Mouse (Mus musculus) liver, embryonic 11.5 days (tissue): ENCODE measurements around the gene Rprd2. TPM values are rescaled to one million over a fixed set of nuclear protein-coding genes. Genes with fewer than 3 reads are reported as not detected.
A peak's percentile ranks its signal among the peaks of the same experiment; 100 is the strongest.

Experiments
- ATAC-seq: fragments of 200-750 bp; cut with Nextera tagmentation; replicated peaks from 2 replicates; pipeline ENCODE4 v1.8.0; 2017; ENCODE audit warnings: moderate number of reproducible peaks, mild to moderate bottlenecking, moderate TSS enrichment, moderate library complexity; ENCODE audit not compliant: low FRiP score
- DNase-seq: peaks from one replicate; pipeline ENCODE4 v3.0.0-alpha.2; 2017; ENCODE audit warnings: low spot score
- H3K27ac ChIP-seq: fragments of 300-500 bp; sonication (generic); 2 replicates; pipeline ENCODE4 v1.5.1; 2014; ENCODE audit warnings: mild to moderate bottlenecking, low read depth, low read length, control low read depth
- H3K27me3 ChIP-seq: fragments of 300-500 bp; sonication (generic); replicated peaks from 2 replicates; pipeline ENCODE4 v1.6.1; 2014; ENCODE audit warnings: low read length, mixed read lengths; ENCODE audit not compliant: control insufficient read depth, insufficient read depth
- H3K36me3 ChIP-seq: fragments of 300-500 bp; sonication (generic); 2 replicates; pipeline ENCODE4 v1.6.1; 2014; ENCODE audit warnings: mild to moderate bottlenecking, low read length, moderate library complexity, mixed read lengths; ENCODE audit not compliant: control insufficient read depth, insufficient read depth
- H3K4me1 ChIP-seq: fragments of 300-500 bp; sonication (generic); replicated peaks from 2 replicates; pipeline ENCODE4 v1.6.1; 2014; ENCODE audit warnings: low read length, mixed read lengths; ENCODE audit not compliant: control insufficient read depth, insufficient read depth
- H3K4me2 ChIP-seq: fragments of 300-500 bp; sonication (generic); 2 replicates; pipeline ENCODE4 v1.6.1; 2014; ENCODE audit warnings: mild to moderate bottlenecking, control low read depth, moderate library complexity
- H3K4me3 ChIP-seq: fragments of 300-500 bp; sonication (generic); 2 replicates; pipeline ENCODE4 v1.5.1; 2014; ENCODE audit warnings: low read depth, low read length, control low read depth
- H3K9ac ChIP-seq: fragments of 300-500 bp; sonication (generic); 2 replicates; pipeline ENCODE4 v1.6.1; 2014; ENCODE audit warnings: low read depth, low read length, control low read depth
- H3K9me3 ChIP-seq: fragments of 300-500 bp; sonication (generic); 2 replicates; pipeline ENCODE4 v1.6.1; 2016; ENCODE audit warnings: low read length, inconsistent platforms, mixed read lengths; ENCODE audit not compliant: control insufficient read depth
- WGBS: fragments of 180-500 bp; shearing (Covaris S2); extraction: QIAGEN DNeasy Blood & Tissue Kit; methylation state at CpG from one replicate; pipeline ENCODE4 v1.1.7; 2014; 5-methylcytosine and 5-hydroxymethylcytosine counted together
- polyA plus RNA-seq: library from polyadenylated mRNA; unstranded; fragments of >200 nt; fragmentation: Nextera tagmentation; extraction: Ambion mirVana; gene quantifications from 2 replicates; pipeline ENCODE4 v1.2.1, GENCODE M21; 2014

Rprd2 gene
- polyA plus RNA-seq = 18.8 and 18.9 TPM in 2 replicates

- ATAC-seq (peak; percentile 43), DNase-seq (peak; percentile 87)
- Histone ChIP-seq H3K9ac (peak within 1 kb of the TSS; percentile 99), H3K36me3 (no peaks in the 10 kb centered on the region; the same call in 1 of the 2 replicates), H3K27me3 (no peaks in the 10 kb centered on the region), H3K27ac (peak within 1 kb of the TSS; percentile 100), H3K9me3 (no peaks in the 10 kb centered on the region), H3K4me1 (peaks cover 15% of the 10 kb centered on the region), H3K4me2 (peak within 1 kb of the TSS; percentile 78), H3K4me3 (peak within 1 kb of the TSS; percentile 89)
- 0% methylated on average over 60 of the region's 60 CpGs for WGBS
These were observed at the start of gene Rprd2 for GRCm38 (mm10) chr3:95818571-95819288. Gene Rprd2 (minus strand): TSS chr3:95818863.

- ATAC-seq (no peak), DNase-seq (no peak)
- no peak overlapping the region for H3K4me2 ChIP-seq
- peaks cover 23% of the 10 kb centered on the region for H3K36me3 ChIP-seq
- no peaks in the 10 kb centered on the region for H3K9me3 ChIP-seq
- H3K27me3 ChIP-seq = no peaks in the 10 kb centered on the region
- H3K27ac ChIP-seq = no peak overlapping the region
- peaks cover 10% of the 10 kb centered on the region for H3K4me1 ChIP-seq
- H3K9ac ChIP-seq = no peak overlapping the region
- WGBS = 94% methylated on average over 2 of the region's 2 CpGs
- no peak overlapping the region for H3K4me3 ChIP-seq
These were observed 48.7 kb upstream of the Rprd2 start for GRCm38 (mm10) chr3:95867408-95867807.

GRCm38 (mm10) chr3:95866071-95866470 lies 47.4 kb upstream of the Rprd2 start:
- H3K27me3 ChIP-seq = no peaks in the 10 kb centered on the region
- no peak overlapping the region for H3K9ac ChIP-seq
- ATAC-seq (no peak), DNase-seq (no peak)
- H3K4me2 ChIP-seq = no peak overlapping the region
- no peak overlapping the region for H3K27ac ChIP-seq
- peaks cover 23% of the 10 kb centered on the region for H3K36me3 ChIP-seq
- no peak overlapping the region for H3K4me3 ChIP-seq
- WGBS = 84% methylated on average over 5 of the region's 5 CpGs
- no peaks in the 10 kb centered on the region for H3K9me3 ChIP-seq
- peaks cover 6% of the 10 kb centered on the region for H3K4me1 ChIP-seq

- Histone ChIP-seq H3K4me1 (peaks cover 4% of the 10 kb centered on the region), H3K4me2 (no peak overlapping the region), H3K36me3 (peaks cover 23% of the 10 kb centered on the region), H3K4me3 (no peak overlapping the region), H3K9me3 (no peaks in the 10 kb centered on the region), H3K9ac (no peak overlapping the region), H3K27ac (no peak overlapping the region), H3K27me3 (no peaks in the 10 kb centered on the region)
- DNase-seq (no peak), ATAC-seq (no peak)
- WGBS = 87% methylated on average over 20 of the region's 20 CpGs
These were observed 46.9 kb upstream of the Rprd2 start for GRCm38 (mm10) chr3:95865571-95865970.

GRCm38 (mm10) chr3:95865050-95865449 lies 46.4 kb upstream of the Rprd2 start:
- DNase-seq = no peak
- ATAC-seq = no peak
- 83% methylated on average over 5 of the region's 5 CpGs for WGBS
- no peaks in the 10 kb centered on the region for H3K27me3 ChIP-seq
- H3K4me1 ChIP-seq = no peaks in the 10 kb centered on the region
- no peak overlapping the region for H3K4me2 ChIP-seq
- no peak overlapping the region for H3K27ac ChIP-seq
- no peak overlapping the region for H3K9ac ChIP-seq
- no peaks in the 10 kb centered on the region for H3K9me3 ChIP-seq
- no peak overlapping the region for H3K4me3 ChIP-seq
- peaks cover 23% of the 10 kb centered on the region for H3K36me3 ChIP-seq

- H3K4me1 ChIP-seq = no peaks in the 10 kb centered on the region
- H3K4me3 ChIP-seq = no peak overlapping the region
- ATAC-seq = no peak
- no peak overlapping the region for H3K27ac ChIP-seq
- no peak overlapping the region for H3K4me2 ChIP-seq
- H3K9me3 ChIP-seq = no peaks in the 10 kb centered on the region
- peaks cover 17% of the 10 kb centered on the region for H3K36me3 ChIP-seq
- no peak overlapping the region for H3K9ac ChIP-seq
- WGBS = 65% methylated on average over 7 of the region's 7 CpGs
- H3K27me3 ChIP-seq = no peaks in the 10 kb centered on the region
- DNase-seq = no peak
These were observed 44.9 kb upstream of the Rprd2 start for GRCm38 (mm10) chr3:95863578-95863977.

- Histone ChIP-seq H3K4me2 (no peak overlapping the region), H3K4me1 (no peaks in the 10 kb centered on the region), H3K4me3 (no peak overlapping the region), H3K9ac (no peak overlapping the region), H3K27ac (no peak overlapping the region), H3K36me3 (peaks cover 10% of the 10 kb centered on the region), H3K27me3 (no peaks in the 10 kb centered on the region), H3K9me3 (no peaks in the 10 kb centered on the region)
- 33% methylated on average over 2 of the region's 2 CpGs for WGBS
- ATAC-seq = peak; percentile 76
- no peak for DNase-seq
These were observed 43.1 kb upstream of the Rprd2 start for GRCm38 (mm10) chr3:95861796-95862195.

- Histone ChIP-seq H3K27me3 (no peaks in the 10 kb centered on the region), H3K36me3 (peaks cover 9% of the 10 kb centered on the region), H3K27ac (no peak overlapping the region; the same call in 1 of the 2 replicates), H3K9ac (no peak overlapping the region), H3K4me2 (no peak overlapping the region), H3K9me3 (no peaks in the 10 kb centered on the region), H3K4me3 (no peak overlapping the region), H3K4me1 (no peaks in the 10 kb centered on the region)
- DNase-seq (no peak), ATAC-seq (no peak)
- 64% methylated on average over 10 of the region's 10 CpGs for WGBS
These were observed 42.6 kb upstream of the Rprd2 start for GRCm38 (mm10) chr3:95861216-95861615.

GRCm38 (mm10) chr3:95860323-95860722 lies 41.7 kb upstream of the Rprd2 start:
- DNase-seq (no peak), ATAC-seq (no peak)
- Histone ChIP-seq H3K27ac (no peak overlapping the region), H3K36me3 (peaks cover 9% of the 10 kb centered on the region), H3K4me3 (no peak overlapping the region), H3K9ac (0 out of 2 replicates have a peak overlapping the region, but pooled peaks have one; percentile 25), H3K4me2 (no peak overlapping the region), H3K27me3 (no peaks in the 10 kb centered on the region), H3K4me1 (no peaks in the 10 kb centered on the region), H3K9me3 (no peaks in the 10 kb centered on the region)
- WGBS = 82% methylated on average over 3 of the region's 3 CpGs
